Mouse (Mus musculus) neutrophil, adult 5-6 weeks (primary cell): ENCODE data around the gene Patj. TPM values are rescaled to one million over a fixed set of nuclear protein-coding genes. Genes with fewer than 3 reads are reported as not detected.

Experiments
- ATAC-seq: fragments of 151-379, 151-347 bp; 2 replicates; pipeline ENCODE4 v1.8.0; 2017; ENCODE audit warnings: mild to moderate bottlenecking, moderate TSS enrichment; ENCODE audit not compliant: insufficient number of reproducible peaks, poor library complexity, low FRiP score, severe bottlenecking; ENCODE audit errors: extremely low read depth
- total RNA-seq: library from RNA; stranded (forward); fragments of 200-1000 nt; gene quantifications from 2 replicates; pipeline ENCODE4 v1.2.3, GENCODE M21; 2017

The Patj gene
- total RNA-seq, 1 experiment from 2014 or later, result 58.5 TPM

- no peak for ATAC-seq
These were observed 347.8 kb downstream of the Patj start for GRCm38 (mm10) chr4:98743209-98743905.

DNA sequence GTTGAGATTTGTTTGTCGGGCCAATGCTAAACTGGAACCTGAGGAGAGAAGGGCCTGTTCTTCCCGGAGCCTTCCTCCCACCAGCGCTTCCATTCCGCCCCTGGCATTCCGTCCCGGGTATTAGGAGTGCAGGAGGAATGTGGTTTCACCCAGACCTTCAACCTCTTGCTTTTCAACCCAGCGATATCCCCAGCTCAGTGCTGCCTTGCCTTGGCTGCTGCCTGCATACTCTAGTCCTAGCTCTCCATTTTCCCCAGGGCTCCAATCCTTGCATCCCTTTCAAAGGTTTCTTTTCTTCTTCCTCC is 348.3 kb downstream of the Patj start:
- ATAC-seq, result no peak

DNA sequence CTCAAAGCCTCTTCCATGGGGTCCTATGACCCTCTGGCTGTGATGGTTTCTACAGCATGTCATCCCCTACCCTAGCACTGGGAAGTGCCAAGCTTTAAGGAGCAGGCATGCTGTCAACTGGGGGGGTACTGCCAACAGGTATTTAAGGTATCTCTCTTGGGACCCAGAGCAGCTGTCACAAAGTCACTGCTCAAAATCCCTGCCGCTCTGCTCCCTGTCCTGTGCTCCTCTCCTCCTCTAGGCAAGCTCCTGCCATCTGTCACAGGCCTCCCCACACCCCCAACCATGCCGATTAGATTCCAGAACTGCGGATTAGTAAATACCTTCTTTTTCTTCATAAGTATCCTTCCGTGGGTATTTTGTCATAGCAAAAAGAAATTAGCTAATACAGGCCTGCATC is 358.9 kb downstream of the Patj start:
- ATAC-seq, result no peak

DNA sequence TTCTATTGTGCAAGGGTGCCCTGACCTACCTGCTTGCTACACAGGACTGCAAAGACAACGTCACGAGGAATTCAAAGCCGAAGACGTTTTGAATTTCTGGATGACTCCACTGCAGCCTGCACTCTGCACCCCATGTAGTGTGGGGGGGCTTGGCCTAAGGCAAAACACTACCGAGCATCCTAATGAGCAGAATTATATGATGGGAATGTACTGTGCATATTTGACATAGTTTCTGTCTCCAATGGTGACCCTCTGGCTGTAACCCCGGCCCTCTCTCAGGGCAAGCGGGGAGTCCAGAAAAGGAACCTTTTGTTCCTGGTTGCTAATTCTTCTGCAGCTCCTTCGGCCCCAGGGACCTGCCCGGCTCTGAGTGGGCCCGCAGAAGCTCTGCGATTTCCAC is 360.6 kb downstream of the Patj start:
- ATAC-seq, result no peak

DNA sequence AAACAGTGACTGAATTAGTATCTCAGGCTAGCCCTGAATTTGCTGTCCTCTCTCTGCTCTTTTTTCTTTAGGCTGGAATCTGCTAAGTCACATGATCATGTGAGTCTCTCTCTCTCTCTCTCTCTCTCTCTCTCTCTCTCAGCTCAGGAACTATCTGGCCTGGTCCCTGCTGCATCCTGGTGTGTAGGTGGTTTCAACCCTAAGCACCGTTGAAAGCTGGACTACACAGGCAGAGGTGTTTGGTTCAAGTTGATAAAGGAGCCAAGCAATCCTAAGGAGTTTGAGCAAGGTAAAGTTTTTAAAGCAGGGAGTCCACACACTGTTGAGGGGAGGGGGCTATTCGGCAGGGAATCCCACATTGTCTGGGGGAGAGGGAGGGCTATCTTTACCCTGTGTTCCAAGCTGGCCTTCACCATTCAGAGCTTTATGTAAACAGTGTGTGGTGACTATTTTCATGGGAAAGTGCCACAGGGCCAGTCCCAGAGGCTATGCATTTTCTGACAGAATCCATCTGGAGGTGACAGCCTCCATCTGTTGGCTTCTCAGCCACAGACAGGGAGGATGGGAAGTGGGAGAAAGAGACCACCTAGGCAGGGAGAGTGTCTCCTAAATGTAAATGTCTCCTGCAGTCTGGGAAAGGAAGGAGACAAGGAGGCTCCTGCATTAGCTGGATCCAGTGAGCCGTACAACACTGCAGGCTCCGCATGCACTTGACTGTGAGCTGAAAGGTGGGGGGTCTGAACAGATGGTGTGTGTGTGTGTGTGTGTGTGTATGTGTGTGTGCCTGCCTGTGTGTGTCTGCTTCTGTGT is 362.6 kb downstream of the Patj start:
- no peak for ATAC-seq

DNA sequence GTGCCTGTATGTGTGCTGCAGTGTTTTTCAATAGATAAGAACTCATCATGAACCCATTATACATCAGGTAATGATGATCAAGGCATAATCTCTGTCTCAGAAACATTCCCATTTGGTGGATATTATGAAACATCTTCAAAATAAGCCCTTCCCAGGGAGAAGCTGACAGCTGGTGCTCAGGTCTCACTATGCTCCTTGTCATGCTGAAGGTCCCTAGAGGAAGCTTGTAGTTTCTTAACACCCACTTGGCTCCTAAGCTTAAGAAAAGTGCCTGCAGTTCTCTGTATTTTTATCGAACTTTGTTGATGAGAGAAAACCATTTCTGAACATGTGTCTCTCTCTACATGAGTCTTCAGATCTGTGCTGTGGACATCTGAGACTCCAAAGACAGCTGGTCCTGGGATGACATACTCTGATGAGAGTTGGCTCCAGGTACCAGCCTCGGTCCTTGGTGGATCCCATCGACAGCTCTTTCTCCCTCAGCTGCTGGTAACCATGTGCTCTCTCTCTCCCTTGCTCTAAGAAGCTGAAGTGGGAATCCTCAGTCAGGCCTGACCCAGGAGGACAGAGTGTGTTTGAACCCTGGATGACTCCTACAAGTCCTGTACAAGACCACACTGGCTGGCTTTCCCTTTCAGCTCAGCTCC is 363.4 kb downstream of the Patj start:
- no peak for ATAC-seq

DNA sequence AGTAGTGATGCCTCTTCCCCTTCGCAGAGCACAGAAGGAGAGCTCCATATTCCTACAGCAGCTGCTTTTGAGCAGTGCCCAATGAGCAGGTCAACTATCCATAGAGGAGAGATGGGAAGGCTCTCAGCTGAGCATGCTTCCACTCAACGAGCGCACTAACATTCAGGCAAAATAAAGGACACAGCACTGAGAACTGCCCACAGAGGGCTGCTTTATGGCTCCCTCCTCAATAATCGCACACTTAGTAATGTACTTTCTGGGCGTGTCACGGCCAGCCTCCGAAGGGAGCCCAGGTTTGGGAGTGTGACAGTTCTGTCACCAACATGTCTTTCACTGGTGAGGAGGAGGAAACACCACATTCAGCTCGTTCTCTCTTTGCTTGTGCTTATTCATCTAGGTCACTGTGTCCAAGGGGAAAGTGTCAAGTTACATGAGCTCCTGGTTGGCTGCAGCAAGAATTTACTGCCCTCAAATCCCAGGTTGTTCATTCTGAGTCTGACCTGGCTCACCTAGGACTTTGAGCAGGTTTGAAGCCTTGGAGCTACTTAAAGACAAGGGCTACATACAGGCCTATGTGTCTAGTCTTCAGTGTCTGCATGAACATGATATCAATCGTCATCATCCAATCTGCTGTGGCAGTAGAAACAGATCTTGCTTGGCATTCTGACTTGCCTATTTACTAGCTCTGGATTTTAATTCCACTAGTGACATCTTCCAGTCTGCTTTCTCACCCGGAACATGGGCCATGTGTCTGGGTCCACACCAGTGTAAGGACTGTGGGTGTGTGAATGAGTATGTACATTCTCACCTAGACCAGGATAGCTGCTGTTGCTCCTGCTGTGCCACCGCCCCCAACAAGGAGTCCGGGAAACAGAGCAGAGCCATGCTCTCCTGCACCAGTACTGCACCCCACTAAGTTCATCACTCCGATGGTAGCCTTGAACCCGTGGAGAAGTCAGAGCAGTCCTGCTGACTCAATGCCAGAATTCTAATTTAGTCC is 371.8 kb downstream of the Patj start:
- no peak for ATAC-seq

Other genes starting within 250 kb of the Patj start
- 13.6 and 21.0 TPM in 2 replicates for gene Tm2d1, start 12.5 kb upstream of the Patj start, total RNA-seq